Mouse (Mus musculus): ENCODE results near the gene Urb2. TPM values are rescaled to one million over a fixed set of nuclear protein-coding genes. Genes with fewer than 3 reads are reported as not detected.

The Urb2 gene
- polyA plus RNA-seq, 1 experiment from 2014 or later, result 5.5 TPM

DNA sequence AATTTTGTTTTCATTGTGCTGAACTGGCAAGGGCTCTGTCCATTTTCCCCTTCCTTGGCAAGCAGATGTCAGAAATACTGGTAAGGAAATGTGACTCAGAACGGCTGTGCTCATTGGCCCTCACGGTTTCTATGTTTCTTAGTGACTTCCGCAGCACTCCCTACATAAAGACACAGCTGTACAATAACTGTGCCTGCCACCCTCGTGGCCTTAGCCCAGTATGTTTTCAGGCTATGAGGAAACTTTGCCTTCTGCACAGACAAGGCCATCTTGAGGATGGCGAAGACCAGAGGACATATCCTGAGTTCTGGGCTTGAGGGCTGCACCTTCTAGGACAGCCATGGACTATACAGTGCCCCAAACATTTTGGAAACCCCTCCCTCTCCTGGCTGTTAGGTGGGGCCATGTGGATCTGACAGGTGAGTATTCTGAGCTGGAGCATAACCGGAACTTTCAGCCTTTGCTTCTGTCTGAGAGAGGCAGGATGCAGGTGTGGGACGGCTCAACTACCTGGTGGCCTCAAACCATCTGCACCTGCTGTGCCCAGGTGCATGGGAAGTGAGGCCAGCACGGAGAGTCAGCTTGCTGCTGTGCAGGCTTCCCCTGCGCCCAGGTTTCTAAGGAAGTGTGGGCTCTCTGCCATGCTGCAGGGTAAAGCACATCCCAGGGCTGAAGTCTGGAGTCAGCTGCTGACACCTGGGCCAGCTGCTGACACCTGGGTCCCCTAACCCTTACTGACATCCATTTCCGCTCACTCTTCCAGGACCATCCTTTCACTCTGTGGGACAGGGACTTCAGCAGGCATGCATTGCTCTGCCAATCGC lies 35.7 kb downstream of the Urb2 start:
- 82% methylated on average over 11 of the region's 11 CpGs for WGBS
- Histone ChIP-seq H3K36me3 (replicated peaks; ENCODE audit: control insufficient read depth, insufficient read depth) (no peaks in the 10 kb centered on the region), H3K27ac (no peak overlapping the region), H3K9ac (no peak overlapping the region), H3K4me3 (replicated peaks; ENCODE audit: low read length) (no peak overlapping the region), H3K4me2 (replicated peaks) (no peak overlapping the region), H3K4me1 (replicated peaks; ENCODE audit: control insufficient read depth, insufficient read depth, low read length) (no peaks in the 10 kb centered on the region), H3K9me3 (ENCODE audit: control insufficient read depth, low read length) (no peaks in the 10 kb centered on the region), H3K27me3 (ENCODE audit: control insufficient read depth, insufficient read depth, low read length) (no peaks in the 10 kb centered on the region)
- ATAC-seq (ENCODE audit: low FRiP score) (no peak), DNase-seq (ENCODE audit: low spot score) (no peak)

DNA sequence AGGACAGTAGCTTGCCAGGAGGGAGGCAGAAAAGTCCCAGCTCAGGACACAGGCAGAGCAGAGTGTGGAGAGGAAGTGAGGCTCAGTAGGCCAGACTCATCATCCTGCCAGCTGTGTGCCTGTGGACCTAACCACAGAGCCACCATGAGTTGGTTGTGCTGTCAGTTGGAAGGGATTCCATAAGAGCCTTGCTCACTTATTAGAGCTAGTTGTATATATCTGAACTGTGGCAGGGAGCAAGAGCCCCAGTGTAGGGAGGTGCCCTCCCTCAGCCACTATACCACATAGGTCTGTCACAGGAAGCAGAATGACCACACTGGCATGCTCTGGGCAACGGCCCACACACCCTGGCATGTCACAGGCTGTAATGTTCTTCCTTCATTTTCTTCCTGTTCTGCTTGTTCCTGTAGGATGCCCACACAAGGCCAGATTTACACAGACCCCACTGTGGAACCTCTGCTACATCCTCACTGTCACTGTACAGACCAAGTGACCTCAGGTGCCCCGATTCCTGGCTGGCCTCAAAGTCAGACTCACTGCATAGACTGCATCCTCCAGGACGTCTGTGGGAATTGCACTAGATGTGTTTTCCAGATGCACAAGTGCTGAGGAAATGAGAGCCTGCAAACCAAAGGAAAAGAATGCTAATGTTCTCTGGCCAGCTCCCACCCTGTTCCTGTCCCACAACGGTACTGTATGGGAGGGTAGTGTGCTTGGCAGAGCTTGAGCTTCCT lies 45.2 kb downstream of the Urb2 start:
- ATAC-seq (ENCODE audit: low FRiP score), result no peak
- WGBS, result 80% methylated on average over 4 of the region's 4 CpGs
- no peak overlapping the region for H3K4me2 ChIP-seq (replicated peaks)

DNA sequence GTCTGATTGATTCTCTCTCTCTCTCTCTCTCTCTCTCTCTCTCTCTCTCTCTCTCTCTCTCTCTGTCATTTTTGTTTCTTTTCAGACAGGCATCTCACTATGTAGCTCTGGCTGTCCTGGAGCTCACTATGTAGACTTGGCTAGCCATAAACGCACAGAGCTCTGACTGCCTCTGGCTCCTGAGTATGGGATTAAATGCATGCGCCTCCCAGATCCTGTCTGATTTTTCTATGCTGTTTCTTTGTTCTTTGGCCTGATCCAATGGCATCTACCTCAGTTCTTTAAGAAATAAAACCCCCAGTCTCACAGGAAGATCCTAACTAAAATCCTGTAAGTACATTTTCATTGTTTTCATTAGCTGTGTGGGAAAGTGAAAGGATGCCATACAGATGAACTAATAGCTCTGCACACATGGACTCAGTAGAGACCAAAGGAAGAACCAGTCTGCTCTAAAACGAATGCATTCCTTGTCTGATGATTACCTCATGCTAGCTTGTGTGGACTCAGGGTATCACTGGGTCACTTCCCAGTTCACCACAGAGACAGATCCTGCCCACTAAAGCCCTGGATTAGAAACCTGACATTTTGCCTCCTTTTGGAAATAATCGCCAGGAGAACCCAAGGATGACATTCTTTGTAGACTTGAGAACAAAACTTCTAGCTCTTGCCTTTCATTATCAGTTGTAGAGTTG lies 45.9 kb downstream of the Urb2 start:
- no peak overlapping the region for H3K4me3 ChIP-seq (replicated peaks; ENCODE audit: low read length)
- no peak overlapping the region for H3K4me2 ChIP-seq (replicated peaks)
- H3K4me1 ChIP-seq (replicated peaks; ENCODE audit: control insufficient read depth, insufficient read depth, low read length), result peaks cover 19% of the 10 kb centered on the region
- no peaks in the 10 kb centered on the region for H3K27me3 ChIP-seq (ENCODE audit: control insufficient read depth, insufficient read depth, low read length)
- H3K27ac ChIP-seq, result no peak overlapping the region
- H3K9ac ChIP-seq, result no peak overlapping the region
- WGBS, result 81% methylated on average over 4 of the region's 4 CpGs
- H3K36me3 ChIP-seq (replicated peaks; ENCODE audit: control insufficient read depth, insufficient read depth), result no peaks in the 10 kb centered on the region
- DNase-seq (ENCODE audit: low spot score), result no peak
- ATAC-seq (ENCODE audit: low FRiP score), result no peak
- no peaks in the 10 kb centered on the region for H3K9me3 ChIP-seq (ENCODE audit: control insufficient read depth, low read length)

More for the DNA sequence above, 45.2 kb downstream of the Urb2 start:
- Histone ChIP-seq H3K27me3 (ENCODE audit: control insufficient read depth, insufficient read depth, low read length) (no peaks in the 10 kb centered on the region), H3K4me3 (replicated peaks; ENCODE audit: low read length) (no peak overlapping the region), H3K9ac (no peak overlapping the region), H3K27ac (no peak overlapping the region), H3K9me3 (ENCODE audit: control insufficient read depth, low read length) (no peaks in the 10 kb centered on the region), H3K4me1 (replicated peaks; ENCODE audit: control insufficient read depth, insufficient read depth, low read length) (peaks cover 19% of the 10 kb centered on the region), H3K36me3 (replicated peaks; ENCODE audit: control insufficient read depth, insufficient read depth) (no peaks in the 10 kb centered on the region)
- no peak for DNase-seq (ENCODE audit: low spot score)

DNA sequence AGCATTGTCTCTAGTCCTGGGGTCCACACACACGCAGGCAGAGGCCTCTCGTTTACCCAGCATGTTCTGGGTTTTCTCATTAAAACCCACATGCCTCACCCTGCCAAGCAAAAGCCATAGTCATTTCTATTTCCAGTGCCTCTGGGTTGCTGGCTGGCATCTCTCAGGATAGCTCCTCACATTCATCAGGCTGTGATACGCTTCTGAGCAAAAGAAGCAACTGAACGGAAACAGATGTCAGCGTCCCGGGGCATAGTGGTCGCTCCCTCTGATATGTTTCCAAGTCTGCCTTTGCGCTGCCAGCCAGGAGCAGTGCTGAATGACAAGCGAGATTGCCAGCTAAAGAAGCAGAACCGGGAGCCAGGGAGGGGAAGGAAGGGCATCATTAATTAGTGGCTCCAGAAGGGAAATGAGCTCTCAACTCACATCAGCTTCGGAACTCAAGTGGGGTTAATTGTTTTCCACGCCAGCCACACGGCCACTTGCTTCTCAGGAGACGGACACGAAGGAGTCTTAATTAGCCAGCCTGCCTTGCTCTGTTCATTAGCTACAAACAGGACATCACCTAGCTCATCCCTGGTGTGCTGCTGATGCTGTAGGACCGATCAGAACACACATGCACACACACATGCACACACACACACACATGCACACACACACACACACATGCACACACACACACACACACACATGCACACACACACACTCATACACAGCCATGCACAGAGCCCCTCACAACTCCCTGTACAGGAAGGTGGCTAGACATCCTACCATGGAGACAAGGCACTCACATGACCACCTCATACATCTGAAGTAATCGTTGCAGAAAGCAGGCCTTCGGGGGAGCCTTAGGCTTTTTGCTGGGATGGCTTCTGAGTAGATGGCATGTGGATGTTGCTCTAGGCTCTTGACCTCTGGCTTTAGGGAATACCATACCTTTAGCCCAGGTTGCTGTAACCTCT lies 49.3 kb downstream of the Urb2 start:
- H3K4me3 ChIP-seq (replicated peaks; ENCODE audit: low read length), result no peak overlapping the region
- 22% methylated on average over 18 of the region's 18 CpGs for WGBS
- H3K4me1 ChIP-seq (replicated peaks; ENCODE audit: control insufficient read depth, insufficient read depth, low read length), result peaks cover 19% of the 10 kb centered on the region
- H3K27me3 ChIP-seq (ENCODE audit: control insufficient read depth, insufficient read depth, low read length), result no peaks in the 10 kb centered on the region
- no peak overlapping the region for H3K9ac ChIP-seq
- H3K27ac ChIP-seq, result peak overlapping the region; percentile 74
- no peaks in the 10 kb centered on the region for H3K9me3 ChIP-seq (ENCODE audit: control insufficient read depth, low read length)
- H3K4me2 ChIP-seq (replicated peaks), result 0 out of 2 replicates have a peak overlapping the region, but pooled peaks have one; percentile 24
- peak; percentile 75 for DNase-seq (ENCODE audit: low spot score)
- ATAC-seq (ENCODE audit: low FRiP score), result peak; percentile 77
- no peaks in the 10 kb centered on the region for H3K36me3 ChIP-seq (replicated peaks; ENCODE audit: control insufficient read depth, insufficient read depth)

DNA sequence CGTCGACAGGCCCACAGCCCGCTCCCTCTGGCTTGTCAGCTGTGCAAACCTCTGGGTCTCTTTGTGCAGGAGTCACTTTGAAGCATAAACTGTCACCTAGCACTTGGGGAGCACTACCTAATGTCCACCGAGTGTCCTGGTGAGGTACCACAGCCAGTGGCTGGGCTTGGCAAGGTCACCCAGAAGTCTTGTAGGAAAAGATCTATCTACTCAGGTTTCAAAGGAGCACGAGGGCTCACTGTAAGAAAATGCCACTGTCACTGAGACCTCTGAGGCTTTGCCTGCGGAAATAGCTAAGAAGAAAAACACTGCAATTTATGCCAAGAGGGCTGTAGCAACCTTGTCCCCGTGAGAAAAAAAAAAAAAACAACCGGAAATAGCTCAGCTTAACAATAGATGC lies 54.7 kb downstream of the Urb2 start:
- no peak overlapping the region for H3K9ac ChIP-seq
- no peak for ATAC-seq (ENCODE audit: low FRiP score)
- H3K27ac ChIP-seq, result no peak overlapping the region
- no peaks in the 10 kb centered on the region for H3K27me3 ChIP-seq (ENCODE audit: control insufficient read depth, insufficient read depth, low read length)
- no peak overlapping the region for H3K4me2 ChIP-seq (replicated peaks)
- WGBS, result 69% methylated on average over 8 of the region's 8 CpGs
- DNase-seq (ENCODE audit: low spot score), result no peak
- 0 out of 2 replicates have a peak, but pooled peaks cover 12% of the 10 kb centered on the region for H3K4me1 ChIP-seq (replicated peaks; ENCODE audit: control insufficient read depth, insufficient read depth, low read length)
- H3K4me3 ChIP-seq (replicated peaks; ENCODE audit: low read length), result no peak overlapping the region
- no peaks in the 10 kb centered on the region for H3K36me3 ChIP-seq (replicated peaks; ENCODE audit: control insufficient read depth, insufficient read depth)
- H3K9me3 ChIP-seq (ENCODE audit: control insufficient read depth, low read length), result no peaks in the 10 kb centered on the region

DNA sequence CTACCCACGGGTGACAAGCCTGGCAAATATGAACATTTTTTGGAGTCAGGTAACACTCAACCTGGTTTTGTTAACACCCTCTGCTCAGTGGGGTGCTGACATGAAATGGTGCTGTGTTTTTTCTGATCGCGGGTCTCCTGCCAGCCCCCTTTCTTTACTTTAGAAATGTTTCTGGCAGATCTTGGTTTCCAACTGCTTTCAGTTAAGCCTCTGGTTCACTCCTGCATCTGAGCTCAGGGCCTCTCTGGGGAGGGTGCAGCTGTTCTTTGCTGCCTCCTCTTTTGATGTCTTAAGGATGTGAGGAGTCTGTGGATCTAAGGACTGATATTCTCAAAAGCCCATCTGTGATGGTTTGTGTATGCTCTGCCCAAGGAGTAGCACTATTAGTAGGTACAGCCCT lies 55.1 kb downstream of the Urb2 start:
- 64% methylated on average over 3 of the region's 3 CpGs for WGBS

DNA sequence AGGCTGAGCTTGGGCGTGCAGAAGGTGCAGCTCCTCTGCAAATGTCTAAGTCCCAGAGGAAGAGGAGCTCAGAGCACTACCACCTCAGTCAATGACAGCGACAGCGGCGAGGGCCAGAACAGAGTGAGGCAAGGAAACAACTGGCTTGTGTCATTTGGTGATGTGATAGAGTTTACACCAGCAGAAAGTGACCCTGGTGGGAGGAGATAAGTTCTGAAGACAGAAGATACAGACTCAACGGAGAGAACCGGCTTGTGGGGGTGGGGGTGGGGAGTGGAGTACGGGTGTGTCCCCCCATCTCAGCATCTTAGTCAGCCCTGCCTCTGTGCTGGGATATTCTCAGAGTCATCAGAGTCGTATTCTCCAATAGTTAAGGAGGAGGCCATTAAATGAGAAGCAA lies 56.1 kb downstream of the Urb2 start:
- H3K27me3 ChIP-seq (ENCODE audit: control insufficient read depth, insufficient read depth, low read length), result no peaks in the 10 kb centered on the region
- 0 out of 2 replicates have a peak, but pooled peaks cover 12% of the 10 kb centered on the region for H3K4me1 ChIP-seq (replicated peaks; ENCODE audit: control insufficient read depth, insufficient read depth, low read length)
- H3K4me3 ChIP-seq (replicated peaks; ENCODE audit: low read length), result no peak overlapping the region
- H3K27ac ChIP-seq, result no peak overlapping the region
- H3K36me3 ChIP-seq (replicated peaks; ENCODE audit: control insufficient read depth, insufficient read depth), result no peaks in the 10 kb centered on the region
- H3K9me3 ChIP-seq (ENCODE audit: control insufficient read depth, low read length), result no peaks in the 10 kb centered on the region
- H3K4me2 ChIP-seq (replicated peaks), result no peak overlapping the region
- H3K9ac ChIP-seq, result no peak overlapping the region
- ATAC-seq (ENCODE audit: low FRiP score) (no peak), DNase-seq (ENCODE audit: low spot score) (no peak)
- WGBS, result 88% methylated on average over 8 of the region's 8 CpGs

More for the DNA sequence above, 55.1 kb downstream of the Urb2 start:
- H3K36me3 ChIP-seq (replicated peaks; ENCODE audit: control insufficient read depth, insufficient read depth), result no peaks in the 10 kb centered on the region
- DNase-seq (ENCODE audit: low spot score), result no peak
- no peak overlapping the region for H3K27ac ChIP-seq
- ATAC-seq (ENCODE audit: low FRiP score), result no peak
- H3K27me3 ChIP-seq (ENCODE audit: control insufficient read depth, insufficient read depth, low read length), result no peaks in the 10 kb centered on the region
- H3K4me1 ChIP-seq (replicated peaks; ENCODE audit: control insufficient read depth, insufficient read depth, low read length), result 0 out of 2 replicates have a peak, but pooled peaks cover 12% of the 10 kb centered on the region
- H3K9me3 ChIP-seq (ENCODE audit: control insufficient read depth, low read length), result no peaks in the 10 kb centered on the region
- H3K4me3 ChIP-seq (replicated peaks; ENCODE audit: low read length), result no peak overlapping the region
- no peak overlapping the region for H3K4me2 ChIP-seq (replicated peaks)
- H3K9ac ChIP-seq, result no peak overlapping the region

DNA sequence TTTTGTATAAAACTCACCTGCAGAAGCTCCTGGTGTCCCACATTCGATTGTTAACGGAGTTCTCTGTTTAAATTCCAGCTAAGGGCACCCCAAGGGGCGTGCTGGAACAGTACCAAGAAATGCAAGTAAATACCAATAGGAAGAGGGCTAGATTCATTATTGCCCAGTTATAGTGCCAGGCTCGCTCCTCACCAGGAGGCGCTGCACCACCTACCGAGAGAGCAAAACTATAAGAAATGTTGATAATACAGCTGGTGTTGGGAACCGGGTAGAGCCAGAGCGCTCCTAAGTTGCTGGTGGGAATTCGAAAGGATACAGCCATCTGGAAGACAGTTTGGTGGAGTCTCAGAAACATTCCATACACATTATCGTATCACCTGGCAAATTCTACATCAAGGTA lies 56.7 kb downstream of the Urb2 start:
- Histone ChIP-seq H3K36me3 (replicated peaks; ENCODE audit: control insufficient read depth, insufficient read depth) (no peaks in the 10 kb centered on the region), H3K4me3 (replicated peaks; ENCODE audit: low read length) (no peak overlapping the region), H3K9me3 (ENCODE audit: control insufficient read depth, low read length) (no peaks in the 10 kb centered on the region), H3K9ac (no peak overlapping the region), H3K4me1 (replicated peaks; ENCODE audit: control insufficient read depth, insufficient read depth, low read length) (0 out of 2 replicates have a peak, but pooled peaks cover 12% of the 10 kb centered on the region), H3K27ac (no peak overlapping the region), H3K4me2 (replicated peaks) (no peak overlapping the region), H3K27me3 (ENCODE audit: control insufficient read depth, insufficient read depth, low read length) (no peaks in the 10 kb centered on the region)
- DNase-seq (ENCODE audit: low spot score) (no peak), ATAC-seq (ENCODE audit: low FRiP score) (no peak)
- 81% methylated on average over 10 of the region's 10 CpGs for WGBS
